Mouse (Mus musculus) neural tube, embryonic 11.5 days (tissue): ENCODE data around the gene Slc35d2. TPM values are rescaled to one million over a fixed set of nuclear protein-coding genes. Genes with fewer than 3 reads are reported as not detected.

Source experiments
- ATAC-seq: fragments of 200-750 bp; cut with Nextera tagmentation; 2 replicates; pipeline ENCODE4 v1.8.0; 2017; ENCODE audit warnings: moderate number of reproducible peaks, mild to moderate bottlenecking, moderate TSS enrichment, moderate library complexity; ENCODE audit not compliant: insufficient read depth, low FRiP score, low TSS enrichment
- DNase-seq: peaks from one replicate; pipeline ENCODE4 v3.0.0-alpha.2; 2015; ENCODE audit warnings: low spot score
- H3K27ac ChIP-seq: fragments of 300-500 bp; sonication (generic); 2 replicates; pipeline ENCODE4 v1.5.1; 2014; ENCODE audit warnings: low read depth, mild to moderate bottlenecking, low read length
- H3K27me3 ChIP-seq: fragments of 300-500 bp; sonication (generic); 2 replicates; pipeline ENCODE4 v1.6.1; 2014; ENCODE audit warnings: mild to moderate bottlenecking, low read length, mixed read lengths; ENCODE audit not compliant: control insufficient read depth, insufficient read depth
- H3K36me3 ChIP-seq: fragments of 300-500 bp; sonication (generic); 2 replicates; pipeline ENCODE4 v1.6.1; 2014; ENCODE audit warnings: mild to moderate bottlenecking, low read length, moderate library complexity, mixed read lengths; ENCODE audit not compliant: control insufficient read depth, insufficient read depth
- H3K4me1 ChIP-seq: fragments of 300-500 bp; sonication (generic); 2 replicates; pipeline ENCODE4 v1.6.1; 2014; ENCODE audit warnings: low read length, mixed read lengths; ENCODE audit not compliant: control insufficient read depth, insufficient read depth
- H3K4me2 ChIP-seq: fragments of 300-500 bp; sonication (generic); 2 replicates; pipeline ENCODE4 v1.6.1; 2014; ENCODE audit warnings: low read depth, mild to moderate bottlenecking, moderate library complexity
- H3K4me3 ChIP-seq: fragments of 300-500 bp; sonication (generic); 2 replicates; pipeline ENCODE4 v1.5.1; 2014; ENCODE audit warnings: low read depth, low read length
- H3K9ac ChIP-seq: fragments of 300-500 bp; sonication (generic); 2 replicates; pipeline ENCODE4 v1.6.1; 2014; ENCODE audit warnings: mild to moderate bottlenecking, low read length
- H3K9me3 ChIP-seq: fragments of 300-500 bp; sonication (generic); 2 replicates; pipeline ENCODE4 v1.6.1; 2016; ENCODE audit warnings: low read length; ENCODE audit not compliant: control insufficient read depth
- WGBS: fragments of 180-500 bp; shearing (Covaris S2); extraction: QIAGEN DNeasy Blood & Tissue Kit; methylation state at CpG from one replicate; pipeline ENCODE4 v1.1.7; 2014; 5-methylcytosine and 5-hydroxymethylcytosine counted together
- polyA plus RNA-seq: library from polyadenylated mRNA; unstranded; fragments of >200 nt; fragmentation: Nextera tagmentation; extraction: Ambion mirVana; gene quantifications from 2 replicates; pipeline ENCODE4 v1.2.1, GENCODE M21; 2014

Slc35d2 gene
- polyA plus RNA-seq, 1 experiment from 2014 or later = 3.8 TPM

DNA sequence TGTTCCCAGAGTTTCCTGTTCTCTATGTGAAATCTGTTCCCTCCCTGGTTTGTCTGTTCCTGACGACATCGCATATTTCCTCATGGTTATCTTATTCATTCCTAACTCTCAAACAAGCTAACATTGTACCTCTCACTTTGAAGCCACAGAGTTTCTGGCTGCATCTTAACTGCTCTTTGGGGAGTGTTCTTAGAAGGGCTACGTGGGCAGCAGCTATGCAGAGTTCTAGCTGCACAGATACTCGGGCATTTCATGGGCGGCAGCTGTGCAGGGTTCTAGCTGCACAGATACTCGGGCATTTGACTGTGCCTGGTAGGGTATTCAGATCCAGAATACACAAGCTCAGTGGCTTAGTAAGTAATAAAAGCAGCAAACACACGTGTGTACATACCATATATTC is 41.1 kb downstream of the Slc35d2 start:
- H3K27me3 ChIP-seq = no peaks in the 10 kb centered on the region
- no peak overlapping the region for H3K27ac ChIP-seq
- DNase-seq (no peak), ATAC-seq (no peak)
- H3K36me3 ChIP-seq = no peaks in the 10 kb centered on the region
- no peak overlapping the region for H3K4me2 ChIP-seq
- no peak overlapping the region for H3K4me3 ChIP-seq
- no peak overlapping the region for H3K9ac ChIP-seq
- H3K9me3 ChIP-seq = no peaks in the 10 kb centered on the region
- H3K4me1 ChIP-seq = no peaks in the 10 kb centered on the region
- WGBS = 85% methylated on average over 7 of the region's 7 CpGs

DNA sequence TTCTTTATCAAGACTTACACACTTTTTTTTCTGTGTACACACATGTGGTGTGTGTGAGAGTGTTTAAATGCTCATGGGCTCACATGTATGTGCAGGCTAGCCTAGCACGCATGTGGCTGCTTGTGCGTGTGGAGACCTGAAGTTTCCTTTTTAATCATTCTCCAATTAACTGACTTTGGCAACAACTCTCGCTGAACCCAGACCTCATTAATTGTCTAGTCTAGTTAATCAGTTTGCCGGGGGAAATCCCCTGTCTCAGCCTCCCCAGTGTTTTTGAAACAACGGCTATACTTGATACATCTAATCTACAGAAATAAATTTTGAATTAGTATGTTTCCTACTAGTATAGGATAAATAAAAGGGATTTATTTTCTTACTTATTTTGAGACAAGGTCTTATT is 43.1 kb downstream of the Slc35d2 start:
- Histone ChIP-seq H3K4me2 (no peak overlapping the region), H3K9ac (no peak overlapping the region), H3K27ac (no peak overlapping the region), H3K36me3 (no peaks in the 10 kb centered on the region), H3K4me1 (0 out of 2 replicates have a peak, but pooled peaks cover 7% of the 10 kb centered on the region), H3K4me3 (no peak overlapping the region), H3K9me3 (no peaks in the 10 kb centered on the region), H3K27me3 (no peaks in the 10 kb centered on the region)
- DNase-seq (no peak), ATAC-seq (no peak)
- WGBS = 94% methylated on average over 5 of the region's 5 CpGs

DNA sequence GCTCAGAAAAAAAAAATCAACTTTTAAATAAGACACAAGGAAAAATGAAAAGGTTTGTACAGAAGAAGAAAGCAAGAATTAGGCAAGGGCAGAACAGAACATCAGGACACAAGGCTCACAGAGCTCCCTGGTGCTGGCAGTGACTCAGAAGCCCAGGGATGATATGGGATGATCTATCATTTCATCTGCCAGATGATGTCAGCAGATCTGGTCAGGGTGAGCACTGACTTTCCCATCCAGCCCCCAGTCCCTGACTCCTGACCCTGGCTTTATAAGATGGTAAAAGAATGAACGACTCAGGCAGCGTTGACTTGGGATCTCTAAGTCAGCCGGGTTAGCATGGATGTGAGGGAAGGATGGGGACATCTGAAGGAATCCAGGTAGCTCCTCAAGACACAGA is 45.8 kb downstream of the Slc35d2 start:
- no peak for ATAC-seq
- H3K9ac ChIP-seq = no peak overlapping the region
- H3K36me3 ChIP-seq = no peaks in the 10 kb centered on the region
- whole genome bisulfite sequencing = 88% methylated on average over 3 of the region's 3 CpGs
- no peak overlapping the region for H3K4me2 ChIP-seq
- no peak overlapping the region for H3K4me3 ChIP-seq
- no peak for DNase-seq
- no peaks in the 10 kb centered on the region for H3K9me3 ChIP-seq
- no peaks in the 10 kb centered on the region for H3K27me3 ChIP-seq
- H3K27ac ChIP-seq = no peak overlapping the region
- H3K4me1 ChIP-seq = 0 out of 2 replicates have a peak, but pooled peaks cover 7% of the 10 kb centered on the region

DNA sequence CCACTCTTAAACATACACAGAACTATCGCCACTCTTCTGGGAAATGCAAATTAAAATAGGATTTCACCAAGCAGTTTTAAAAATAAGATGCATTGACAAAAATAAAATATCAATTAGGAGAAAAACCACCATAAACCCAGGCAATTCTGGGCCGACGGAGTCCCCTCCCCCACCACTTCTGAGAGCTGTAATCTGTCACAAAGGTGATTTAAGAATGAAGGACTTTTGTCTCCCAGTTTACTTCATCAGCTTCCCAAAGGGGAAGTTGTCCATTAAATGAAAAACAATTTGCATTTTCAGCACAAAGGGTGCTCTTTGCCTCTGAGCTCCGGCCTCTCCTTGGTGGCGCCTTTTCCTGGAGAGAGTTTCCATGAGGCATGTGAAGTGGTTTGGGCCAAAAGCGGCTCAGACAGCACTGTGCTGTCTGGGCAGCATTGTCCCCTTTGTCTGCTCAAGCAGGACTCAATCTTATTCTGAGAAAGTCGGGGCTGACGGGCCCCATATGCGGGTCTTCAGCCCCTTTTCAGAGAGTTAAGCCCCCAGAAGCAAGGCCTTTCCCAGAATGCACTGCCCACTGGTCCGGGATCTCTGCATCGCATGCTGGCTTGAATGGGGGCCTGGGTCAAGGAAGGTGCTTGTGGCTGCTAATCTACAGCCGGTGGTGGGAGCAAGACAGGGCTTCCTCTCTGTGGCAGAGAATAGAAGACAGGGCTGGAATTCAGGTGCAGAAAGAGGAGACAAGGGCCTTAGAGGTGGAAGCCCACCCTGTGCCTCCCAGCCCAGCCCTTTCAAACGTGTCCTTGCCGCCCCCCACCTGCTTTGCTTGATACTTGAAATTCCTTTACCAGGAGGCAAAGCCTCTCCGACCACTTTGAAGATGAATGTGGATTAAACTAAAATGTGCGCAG is 47.9 kb downstream of the Slc35d2 start:
- Histone ChIP-seq H3K27me3 (no peaks in the 10 kb centered on the region), H3K4me3 (no peak overlapping the region), H3K9ac (peak overlapping the region; percentile 39), H3K4me1 (0 out of 2 replicates have a peak, but pooled peaks cover 7% of the 10 kb centered on the region), H3K27ac (peak overlapping the region; percentile 9; the same call in 1 of the 2 replicates), H3K4me2 (no peak overlapping the region), H3K36me3 (no peaks in the 10 kb centered on the region), H3K9me3 (no peaks in the 10 kb centered on the region)
- DNase-seq (peak; percentile 52), ATAC-seq (peak; percentile 80)
- WGBS = 30% methylated on average over 16 of the region's 16 CpGs

DNA sequence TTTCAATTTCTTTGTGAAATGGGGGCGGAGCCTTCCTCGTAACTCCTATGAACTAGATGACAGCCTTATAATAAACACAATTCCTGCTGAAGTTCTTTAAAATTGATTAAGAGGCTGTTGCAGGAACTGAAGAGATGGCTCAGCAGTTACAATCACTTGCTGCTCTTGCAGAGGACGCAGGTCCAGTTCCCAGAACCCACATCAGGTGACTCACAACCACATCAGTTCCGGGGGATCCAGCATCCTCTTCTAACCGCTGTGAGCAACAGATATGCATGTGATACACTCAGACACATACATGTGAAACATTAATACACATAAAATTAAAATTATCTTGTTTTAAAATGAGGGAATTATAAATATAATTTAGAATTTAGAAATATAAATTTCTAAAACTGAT is 51.6 kb downstream of the Slc35d2 start:
- no peaks in the 10 kb centered on the region for H3K9me3 ChIP-seq
- H3K4me1 ChIP-seq = 0 out of 2 replicates have a peak, but pooled peaks cover 7% of the 10 kb centered on the region
- no peak for ATAC-seq
- 90% methylated on average over 5 of the region's 5 CpGs for WGBS
- H3K4me3 ChIP-seq = no peak overlapping the region
- no peak overlapping the region for H3K4me2 ChIP-seq
- H3K27ac ChIP-seq = no peak overlapping the region
- no peaks in the 10 kb centered on the region for H3K27me3 ChIP-seq
- DNase-seq = no peak
- no peak overlapping the region for H3K9ac ChIP-seq
- H3K36me3 ChIP-seq = no peaks in the 10 kb centered on the region

DNA sequence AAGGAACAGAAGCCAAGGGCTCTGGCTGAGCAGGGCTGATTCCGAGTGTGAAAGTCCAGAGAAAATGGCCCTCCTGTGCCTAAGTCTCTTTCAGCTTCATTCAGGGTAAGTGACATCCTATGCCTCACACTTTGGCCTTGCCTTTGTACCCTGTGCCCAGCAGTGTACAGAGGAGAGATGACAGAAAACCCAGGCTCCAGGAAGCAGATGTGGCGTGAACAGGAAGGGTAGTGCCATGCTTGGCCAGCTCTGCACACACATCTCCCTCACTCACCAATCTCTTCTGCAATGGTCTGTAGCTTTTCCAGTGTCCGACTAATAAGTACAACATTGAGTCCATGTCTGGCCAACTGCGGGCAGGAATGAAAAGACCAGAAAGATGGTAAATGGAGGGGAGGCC is 53.1 kb downstream of the Slc35d2 start:
- H3K27ac ChIP-seq = no peak overlapping the region
- no peak overlapping the region for H3K4me2 ChIP-seq
- 92% methylated on average over 4 of the region's 4 CpGs for WGBS
- no peaks in the 10 kb centered on the region for H3K27me3 ChIP-seq
- H3K4me3 ChIP-seq = no peak overlapping the region
- no peak for ATAC-seq
- H3K9me3 ChIP-seq = no peaks in the 10 kb centered on the region
- no peaks in the 10 kb centered on the region for H3K36me3 ChIP-seq
- no peaks in the 10 kb centered on the region for H3K4me1 ChIP-seq
- DNase-seq = no peak
- H3K9ac ChIP-seq = no peak overlapping the region

DNA sequence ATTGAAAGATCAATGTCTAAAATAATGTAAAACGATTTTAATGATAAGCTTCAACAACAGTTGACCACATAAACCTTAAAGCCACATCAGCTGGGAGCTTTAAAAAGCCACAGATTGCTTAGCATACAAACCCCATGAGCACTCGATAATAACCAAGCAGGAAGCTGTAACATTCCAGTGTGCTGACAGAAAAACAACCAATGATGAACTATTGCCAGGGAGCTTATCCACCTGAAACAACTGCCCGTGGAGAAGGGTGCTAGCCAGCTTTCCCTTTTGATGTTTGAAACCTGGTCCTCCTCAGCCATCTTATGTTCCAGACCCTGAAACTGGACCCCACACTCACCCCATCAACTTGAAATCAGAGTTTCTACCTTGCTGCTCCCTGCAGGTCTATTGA is 62.5 kb downstream of the Slc35d2 start:
- ATAC-seq (no peak), DNase-seq (no peak)
- no peak overlapping the region for H3K4me2 ChIP-seq
- no peaks in the 10 kb centered on the region for H3K4me1 ChIP-seq
- WGBS = 61% methylated on average over 3 of the region's 3 CpGs
- no peak overlapping the region for H3K27ac ChIP-seq
- no peaks in the 10 kb centered on the region for H3K36me3 ChIP-seq
- H3K9ac ChIP-seq = no peak overlapping the region
- no peaks in the 10 kb centered on the region for H3K27me3 ChIP-seq
- no peaks in the 10 kb centered on the region for H3K9me3 ChIP-seq
- H3K4me3 ChIP-seq = no peak overlapping the region

DNA sequence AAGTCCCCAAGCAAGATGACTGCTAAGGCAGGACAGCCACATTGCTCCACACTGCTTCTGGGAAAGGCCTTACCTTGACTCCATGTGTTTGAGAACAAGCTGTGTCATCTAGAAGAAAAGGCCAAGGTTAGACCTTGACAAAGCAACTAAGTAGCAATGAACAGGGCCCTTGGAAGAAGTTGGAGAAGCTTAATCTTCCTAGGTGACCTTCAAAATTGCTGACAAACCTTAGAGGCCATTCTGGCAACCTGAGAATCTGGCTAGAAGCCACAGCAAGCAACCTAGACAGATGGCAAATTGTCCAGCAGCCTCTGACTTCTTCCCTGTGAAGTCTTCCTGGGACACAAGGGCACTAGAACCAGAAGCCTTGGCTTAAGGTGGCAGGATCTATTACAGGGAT is 64.9 kb downstream of the Slc35d2 start:
- no peak overlapping the region for H3K9ac ChIP-seq
- no peak overlapping the region for H3K4me3 ChIP-seq
- no peaks in the 10 kb centered on the region for H3K36me3 ChIP-seq
- H3K27me3 ChIP-seq = no peaks in the 10 kb centered on the region
- H3K9me3 ChIP-seq = no peaks in the 10 kb centered on the region
- no peak overlapping the region for H3K27ac ChIP-seq
- no peaks in the 10 kb centered on the region for H3K4me1 ChIP-seq
- H3K4me2 ChIP-seq = no peak overlapping the region
- DNase-seq = no peak
- no peak for ATAC-seq

DNA sequence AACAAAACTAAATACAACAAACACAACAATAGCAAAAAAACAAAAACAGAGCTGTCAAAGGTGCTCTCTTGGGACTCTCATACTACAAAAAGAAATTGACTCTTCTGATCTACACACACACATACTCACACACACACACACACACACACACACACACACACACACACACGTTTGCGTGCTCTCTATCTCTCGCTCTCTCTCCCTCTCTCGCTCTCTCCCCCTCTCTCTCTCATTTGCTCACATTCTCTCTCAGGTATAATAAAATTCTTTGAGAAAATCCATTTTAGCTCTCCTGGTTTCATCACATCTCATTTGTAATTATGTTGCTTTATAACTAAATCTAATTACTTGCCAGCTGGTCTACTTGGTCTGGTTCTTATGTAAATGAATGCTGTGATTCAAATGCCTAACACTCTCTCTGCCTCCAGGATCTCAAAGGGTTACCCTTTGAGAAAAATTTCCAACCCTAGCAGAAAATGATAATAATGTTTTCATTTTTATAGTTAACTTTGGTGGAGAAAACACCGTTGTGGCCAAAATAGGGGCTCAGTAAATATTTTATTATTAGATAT is 68.1 kb downstream of the Slc35d2 start:
- no peak for DNase-seq
- WGBS = 83% methylated on average over 5 of the region's 5 CpGs
- H3K4me2 ChIP-seq = no peak overlapping the region
- H3K27ac ChIP-seq = no peak overlapping the region
- no peak overlapping the region for H3K4me3 ChIP-seq
- no peaks in the 10 kb centered on the region for H3K27me3 ChIP-seq
- no peaks in the 10 kb centered on the region for H3K9me3 ChIP-seq
- no peak overlapping the region for H3K9ac ChIP-seq
- H3K4me1 ChIP-seq = no peaks in the 10 kb centered on the region
- H3K36me3 ChIP-seq = no peaks in the 10 kb centered on the region
- no peak for ATAC-seq
